Mouse (Mus musculus): Measurements from ENCODE around the gene Sez6.

Gene Sez6

GRCm38 (mm10) chr11:77906097-77906687 is 24.4 kb upstream of the Sez6 start:
- DNase-seq = no peak

- DNase-seq = no peak
Observed at GRCm38 (mm10) chr11:77906747-77907174, 23.8 kb upstream of the Sez6 start.

- DNase-seq = no peak
Observed at GRCm38 (mm10) chr11:77908468-77908867, 22.1 kb upstream of the Sez6 start.

- DNase-seq = no peak
Observed at GRCm38 (mm10) chr11:77909376-77909775, 21.2 kb upstream of the Sez6 start.

- no peak for DNase-seq
Observed at GRCm38 (mm10) chr11:77909776-77910175, 20.8 kb upstream of the Sez6 start.

GRCm38 (mm10) chr11:77913505-77913904 is 17.1 kb upstream of the Sez6 start:
- DNase-seq = no peak

GRCm38 (mm10) chr11:77914598-77915260 is 15.9 kb upstream of the Sez6 start:
- DNase-seq = no peak

GRCm38 (mm10) chr11:77916741-77917140 is 13.9 kb upstream of the Sez6 start:
- no peak for DNase-seq

GRCm38 (mm10) chr11:77917166-77917565 is 13.4 kb upstream of the Sez6 start:
- no peak for DNase-seq

- DNase-seq = no peak
Observed at GRCm38 (mm10) chr11:77923285-77923684, 7.3 kb upstream of the Sez6 start.

GRCm38 (mm10) chr11:77925836-77926657 is 4.6 kb upstream of the Sez6 start:
- DNase-seq = no peak

- DNase-seq = no peak
Observed at GRCm38 (mm10) chr11:77926666-77927065, 3.9 kb upstream of the Sez6 start.

GRCm38 (mm10) chr11:77927837-77928236 is 2.8 kb upstream of the Sez6 start:
- DNase-seq = no peak

- DNase-seq = no peak
Observed at GRCm38 (mm10) chr11:77931541-77932433, 1.2 kb downstream of the Sez6 start.

- no peak for DNase-seq
Observed at GRCm38 (mm10) chr11:77932576-77932975, 2.0 kb downstream of the Sez6 start.

GRCm38 (mm10) chr11:77934111-77934521 is 3.5 kb downstream of the Sez6 start:
- DNase-seq = no peak

- no peak for DNase-seq
Observed at GRCm38 (mm10) chr11:77934568-77935311, 4.1 kb downstream of the Sez6 start.

GRCm38 (mm10) chr11:77936846-77937245 is 6.2 kb downstream of the Sez6 start:
- no peak for DNase-seq

- DNase-seq = no peak
Observed at GRCm38 (mm10) chr11:77937649-77938410, 7.2 kb downstream of the Sez6 start.

- no peak for DNase-seq
Observed at GRCm38 (mm10) chr11:77942230-77942629, 11.6 kb downstream of the Sez6 start.

- DNase-seq = no peak
Observed at GRCm38 (mm10) chr11:77947860-77948259, 17.3 kb downstream of the Sez6 start.
